Mouse (Mus musculus): Measurements from ENCODE around the gene Cyb561d1. TPM values are rescaled to one million over a fixed set of nuclear protein-coding genes. Genes with fewer than 3 reads are reported as not detected.

The Cyb561d1 gene
- total RNA-seq, 2 experiments from 2014 or later = 2.3 to 2.9 TPM

- intact Hi-C loops (cut with DNase I; ENCODE audit: low total_unique reads) = no loop called here
- DNase-seq = no peak
Measured at GRCm38 (mm10) chr3:108205601-108206000, 4.6 kb upstream of the Cyb561d1 start.

- DNase-seq = no peak
- intact Hi-C loops (cut with DNase I; ENCODE audit: low total_unique reads) = loop anchor here (5.0 kb wide), 1 partner anchor 37 kb away; no protein-coding TSS in a partner anchor
Measured at GRCm38 (mm10) chr3:108204470-108204869, 3.5 kb upstream of the Cyb561d1 start.

- DNase-seq = peak; percentile 80
- intact Hi-C loops (cut with DNase I; ENCODE audit: low total_unique reads) = loop anchor here (5.0 kb wide), 1 partner anchor 36 kb away; no protein-coding TSS in a partner anchor
Measured at GRCm38 (mm10) chr3:108203621-108204325, 2.8 kb upstream of the Cyb561d1 start.

GRCm38 (mm10) chr3:108203212-108203611 is 2.2 kb upstream of the Cyb561d1 start:
- DNase-seq = no peak

GRCm38 (mm10) chr3:108202506-108202905 is 1.5 kb upstream of the Cyb561d1 start:
- no peak for DNase-seq
- intact Hi-C loops (cut with DNase I; ENCODE audit: low total_unique reads) = loop anchor here (5.0 kb wide), 1 partner anchor 35 kb away; no protein-coding TSS in a partner anchor

More at GRCm38 (mm10) chr3:108203212-108203611, 2.2 kb upstream of the Cyb561d1 start:
- intact Hi-C loops (cut with DNase I; ENCODE audit: low total_unique reads) = loop anchor here (5.0 kb wide), 1 partner anchor 36 kb away; no protein-coding TSS in a partner anchor

- intact Hi-C loops (cut with DNase I; ENCODE audit: low total_unique reads) = no loop called here
- DNase-seq = no peak
Measured at GRCm38 (mm10) chr3:108199231-108199630, 1.8 kb downstream of the Cyb561d1 start.

- intact Hi-C loops (cut with DNase I; ENCODE audit: low total_unique reads) = no loop called here
- peak; percentile 69 for DNase-seq
Measured at GRCm38 (mm10) chr3:108197066-108197497, 3.9 kb downstream of the Cyb561d1 start.

- intact Hi-C loops (cut with DNase I; ENCODE audit: low total_unique reads) = no loop called here
- DNase-seq = no peak
Measured at GRCm38 (mm10) chr3:108195941-108196590, 4.9 kb downstream of the Cyb561d1 start.

- DNase-seq = no peak
- intact Hi-C loops (cut with DNase I; ENCODE audit: low total_unique reads) = no loop called here
Measured at GRCm38 (mm10) chr3:108195287-108195686, 5.7 kb downstream of the Cyb561d1 start.

GRCm38 (mm10) chr3:108193686-108194085 is 7.3 kb downstream of the Cyb561d1 start:
- DNase-seq = no peak
- intact Hi-C loops (cut with DNase I; ENCODE audit: low total_unique reads) = no loop called here

GRCm38 (mm10) chr3:108189897-108190296 is 11.1 kb downstream of the Cyb561d1 start:
- DNase-seq = no peak
- intact Hi-C loops (cut with DNase I; ENCODE audit: low total_unique reads) = no loop called here

- intact Hi-C loops (cut with DNase I; ENCODE audit: low total_unique reads) = no loop called here
- DNase-seq = no peak
Measured at GRCm38 (mm10) chr3:108188716-108189490, 12.1 kb downstream of the Cyb561d1 start.

- intact Hi-C loops (cut with DNase I; ENCODE audit: low total_unique reads) = no loop called here
- DNase-seq = no peak
Measured at GRCm38 (mm10) chr3:108187111-108187795, 13.8 kb downstream of the Cyb561d1 start.

GRCm38 (mm10) chr3:108186098-108187047 is 14.6 kb downstream of the Cyb561d1 start, which contains the start of gene Amigo1:
Gene Amigo1 (plus strand): TSS chr3:108186335.
- intact Hi-C loops (cut with DNase I; ENCODE audit: low total_unique reads) = no loop called here
- peak; percentile 61 for DNase-seq

GRCm38 (mm10) chr3:108185460-108186097 is 15.4 kb downstream of the Cyb561d1 start:
- DNase-seq = no peak
- intact Hi-C loops (cut with DNase I; ENCODE audit: low total_unique reads) = no loop called here

GRCm38 (mm10) chr3:108184742-108185141 is 16.3 kb downstream of the Cyb561d1 start:
- intact Hi-C loops (cut with DNase I; ENCODE audit: low total_unique reads) = no loop called here
- no peak for DNase-seq

- intact Hi-C loops (cut with DNase I; ENCODE audit: low total_unique reads) = no loop called here
- no peak for DNase-seq
Measured at GRCm38 (mm10) chr3:108180514-108180913, 20.5 kb downstream of the Cyb561d1 start.

Measured in gastrocnemius, postnatal 14 days (tissue).